Mouse (Mus musculus): Measurements from ENCODE around the gene Snx9.
A peak's percentile ranks its signal among the peaks of the same experiment; 100 is the strongest.

Snx9 gene

DNA sequence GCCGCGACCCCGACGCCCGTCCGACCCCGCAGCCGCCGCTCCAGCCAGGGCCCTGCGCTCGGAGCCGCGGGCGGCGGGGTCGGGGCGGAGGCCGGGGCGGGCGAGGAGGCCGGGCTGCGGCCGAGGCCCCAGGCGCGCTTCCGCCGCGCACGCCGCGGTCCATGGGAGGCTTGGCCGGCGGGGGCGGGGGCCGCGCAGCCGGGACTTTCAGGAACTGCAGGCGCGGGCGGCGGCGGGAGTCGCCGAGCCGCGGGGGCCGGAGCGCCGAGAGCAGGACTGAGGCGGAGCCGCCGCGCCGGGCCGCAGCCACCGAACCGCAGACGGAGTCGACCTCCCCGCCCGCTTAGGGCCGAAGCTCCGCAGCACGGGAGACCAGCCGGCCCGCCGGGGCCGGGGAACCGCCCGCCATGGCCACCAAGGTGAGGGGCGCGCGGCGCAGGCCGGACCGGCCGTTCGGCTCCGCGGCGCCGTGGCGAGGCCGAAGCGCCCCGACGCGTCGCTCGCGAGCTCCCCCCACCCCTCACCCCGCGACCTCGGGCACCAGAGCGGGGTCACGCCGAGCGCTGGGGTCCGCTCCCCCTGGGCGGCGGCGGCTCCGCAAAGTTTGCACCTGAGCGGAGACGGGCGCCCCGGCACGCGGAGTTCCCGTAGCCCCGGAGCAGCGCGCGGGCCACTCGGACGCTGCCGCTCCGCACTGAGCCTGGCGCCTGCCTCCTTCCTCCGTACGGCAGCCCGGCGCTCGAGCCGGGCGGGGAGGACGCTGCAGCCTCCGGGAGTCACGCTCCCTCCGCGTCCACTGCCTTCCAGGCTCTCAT, at the start of gene Snx9:
Gene Snx9, plus strand, starts transcription at position 202 of the 815 bp plus-strand sequence.
- peak; percentile 63 for DNase-seq (ENCODE audit: low read depth, low spot score)

DNA sequence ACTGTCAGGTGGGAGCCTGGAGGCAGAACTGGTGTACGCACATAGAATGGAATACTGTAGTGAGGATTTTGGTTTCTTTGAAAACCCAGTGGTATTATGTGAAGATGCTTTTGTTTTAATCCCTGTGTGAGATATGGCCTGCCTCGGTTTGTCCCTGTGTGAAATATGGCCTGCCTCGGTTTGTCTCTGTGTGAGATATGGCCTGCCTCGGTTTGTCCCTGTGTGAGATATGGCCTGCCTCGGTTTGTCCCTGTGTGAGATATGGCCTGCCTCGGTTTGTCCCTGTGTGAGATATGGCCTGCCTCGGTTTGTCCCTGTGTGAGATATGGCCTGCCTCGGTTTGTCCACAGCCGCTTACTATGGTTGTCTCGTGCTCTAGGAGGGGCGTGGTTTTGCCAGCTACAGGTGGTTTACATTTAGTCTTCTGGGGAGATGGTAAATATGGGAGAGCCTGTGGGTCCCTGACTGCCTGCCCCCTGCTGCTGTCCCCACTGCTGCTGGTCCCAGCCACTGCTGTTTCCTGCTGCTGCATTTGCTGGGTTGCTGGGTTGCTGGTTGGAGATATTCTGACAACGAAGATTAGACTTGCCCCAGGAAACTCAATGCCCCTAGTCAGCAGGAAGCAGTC, 48.9 kb upstream of the Snx9 start:
- no peak for DNase-seq (ENCODE audit: low read depth, low spot score)

DNA sequence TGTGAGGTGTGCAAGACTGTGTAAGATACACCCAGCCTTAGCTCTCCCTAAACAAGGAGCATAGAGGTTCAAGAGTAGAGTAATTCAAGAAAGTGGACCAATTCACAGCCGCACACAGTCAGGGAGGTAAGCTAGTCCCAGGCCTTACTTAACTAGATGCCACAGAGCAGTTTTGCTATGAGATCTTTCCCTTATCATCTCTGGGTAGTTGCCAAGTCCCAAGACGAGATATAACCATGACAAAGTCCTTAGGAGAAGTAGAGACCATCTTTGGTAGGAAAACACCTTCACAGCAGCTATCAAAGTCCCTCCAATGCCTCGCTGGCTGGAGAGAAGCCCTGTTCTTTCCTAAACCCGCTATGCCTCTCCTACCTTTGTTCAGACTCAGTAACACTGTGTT, 47.5 kb upstream of the Snx9 start:
- no peak for DNase-seq (ENCODE audit: low read depth, low spot score)

DNA sequence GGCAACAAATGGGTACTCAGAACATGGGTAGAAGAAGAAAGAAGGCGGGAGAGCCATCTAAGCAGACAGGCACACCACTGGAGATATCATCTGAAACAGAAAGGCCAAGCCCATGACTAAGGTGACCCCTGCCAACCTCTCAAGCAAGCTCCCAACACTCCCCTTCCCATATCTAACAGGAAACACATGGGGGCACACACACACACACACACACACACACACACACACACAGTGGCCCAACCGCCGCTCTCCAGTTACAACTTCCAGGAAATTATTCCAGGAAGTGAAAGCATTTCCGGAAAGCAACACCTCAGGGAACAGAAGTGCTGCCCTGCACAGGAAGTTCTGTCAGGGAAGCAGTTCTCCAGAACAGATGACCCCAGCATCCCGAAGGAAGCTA, 46.9 kb upstream of the Snx9 start:
- no peak for DNase-seq (ENCODE audit: low read depth, low spot score)

- no peak for DNase-seq (ENCODE audit: low read depth, low spot score)
Measured at GRCm38 (mm10) chr17:5795369-5795768, 45.8 kb upstream of the Snx9 start.

DNA sequence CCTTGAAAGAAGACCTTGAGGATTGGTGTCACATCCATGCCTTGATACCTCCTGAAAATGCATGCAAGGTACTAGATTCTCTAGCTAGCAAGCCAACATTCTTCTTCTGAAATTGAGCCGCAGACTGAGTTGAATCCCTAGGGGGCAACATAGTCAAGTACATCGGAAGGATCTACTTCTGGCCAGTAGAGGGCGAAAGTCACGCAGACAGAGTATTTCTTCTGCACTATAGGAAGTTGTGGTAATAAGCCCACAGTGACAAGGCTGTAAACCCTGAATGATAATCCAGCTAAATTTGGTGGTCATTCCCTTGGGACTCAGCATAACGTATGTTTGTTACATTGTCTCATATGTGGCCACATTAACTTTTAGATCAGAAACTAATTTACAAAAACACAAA, 45.3 kb upstream of the Snx9 start:
- peak; percentile 91 for DNase-seq (ENCODE audit: low read depth, low spot score)

DNA sequence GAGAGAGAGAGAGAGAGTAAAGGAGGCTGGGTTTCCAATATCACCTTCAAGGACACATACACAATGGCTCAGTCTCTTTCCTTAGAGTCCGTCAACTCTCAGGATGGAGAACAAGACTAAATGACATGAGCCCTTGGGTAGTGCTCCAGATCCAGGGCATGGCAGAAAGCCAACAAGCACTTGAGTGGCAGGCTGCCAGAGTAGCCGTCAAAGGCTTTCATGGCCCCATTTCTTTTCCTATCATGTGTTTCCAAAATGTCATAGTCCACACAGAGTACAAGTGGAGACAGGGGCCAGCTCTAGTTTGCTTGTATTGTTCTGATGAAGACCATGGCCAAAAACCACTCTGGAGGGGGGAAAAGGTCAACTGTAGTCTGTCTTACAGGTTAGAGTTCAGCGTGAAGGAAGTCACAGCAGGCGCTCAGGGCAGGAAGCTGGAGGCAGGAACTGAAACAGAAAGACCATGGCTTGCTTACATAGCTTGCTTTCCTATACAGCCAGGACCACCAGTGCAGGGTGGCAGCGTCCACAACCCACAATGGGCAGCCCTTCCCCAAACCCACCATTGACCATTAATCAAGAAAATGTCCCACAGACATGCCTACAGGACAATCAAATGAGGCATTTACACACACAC, 43.9 kb upstream of the Snx9 start:
- no peak for DNase-seq (ENCODE audit: low read depth, low spot score)

GRCm38 (mm10) chr17:5798221-5798801, 42.8 kb upstream of the Snx9 start:
- DNase-seq (ENCODE audit: low read depth, low spot score): no peak

GRCm38 (mm10) chr17:5798900-5799299, 42.2 kb upstream of the Snx9 start:
- no peak for DNase-seq (ENCODE audit: low read depth, low spot score)

GRCm38 (mm10) chr17:5799396-5800021, 41.6 kb upstream of the Snx9 start:
- no peak for DNase-seq (ENCODE audit: low read depth, low spot score)

GRCm38 (mm10) chr17:5800254-5800653, 40.9 kb upstream of the Snx9 start:
- no peak for DNase-seq (ENCODE audit: low read depth, low spot score)

DNA sequence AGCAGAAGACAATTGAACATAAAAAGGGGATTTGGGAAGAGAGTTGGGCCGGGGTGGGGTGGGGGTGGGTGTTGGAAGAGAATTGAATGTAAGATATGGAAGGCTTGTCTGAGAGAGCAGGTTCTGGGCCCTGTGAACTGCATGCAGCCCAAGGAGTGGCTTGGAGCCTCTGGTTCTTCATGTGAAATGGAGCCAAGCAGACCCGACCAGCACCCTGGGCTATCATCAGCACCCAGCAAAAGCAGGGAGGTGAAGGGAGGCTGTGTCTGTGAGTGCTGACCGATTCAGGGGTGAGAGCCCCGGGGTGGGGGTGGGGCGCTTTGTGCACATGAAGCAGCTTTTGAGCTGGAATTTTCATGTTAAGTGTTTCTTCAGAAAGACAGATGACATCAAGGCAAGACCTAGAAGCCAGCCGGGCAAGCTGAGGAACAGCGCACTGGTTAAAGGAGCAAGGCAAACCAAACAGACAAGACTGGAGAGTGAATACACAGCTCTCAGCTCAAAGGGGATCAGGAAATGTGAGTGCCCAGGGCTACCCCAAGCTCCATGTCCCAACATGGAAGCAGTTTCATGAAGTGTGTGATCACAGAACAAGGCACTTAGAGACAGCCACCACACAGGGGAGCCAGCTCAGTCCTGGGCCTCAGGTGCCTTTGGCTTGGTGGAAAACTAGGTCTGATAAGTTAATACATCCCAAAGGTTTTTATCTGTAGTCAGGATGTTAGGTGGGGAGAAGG, 40.1 kb upstream of the Snx9 start:
- DNase-seq (ENCODE audit: low read depth, low spot score): no peak

DNA sequence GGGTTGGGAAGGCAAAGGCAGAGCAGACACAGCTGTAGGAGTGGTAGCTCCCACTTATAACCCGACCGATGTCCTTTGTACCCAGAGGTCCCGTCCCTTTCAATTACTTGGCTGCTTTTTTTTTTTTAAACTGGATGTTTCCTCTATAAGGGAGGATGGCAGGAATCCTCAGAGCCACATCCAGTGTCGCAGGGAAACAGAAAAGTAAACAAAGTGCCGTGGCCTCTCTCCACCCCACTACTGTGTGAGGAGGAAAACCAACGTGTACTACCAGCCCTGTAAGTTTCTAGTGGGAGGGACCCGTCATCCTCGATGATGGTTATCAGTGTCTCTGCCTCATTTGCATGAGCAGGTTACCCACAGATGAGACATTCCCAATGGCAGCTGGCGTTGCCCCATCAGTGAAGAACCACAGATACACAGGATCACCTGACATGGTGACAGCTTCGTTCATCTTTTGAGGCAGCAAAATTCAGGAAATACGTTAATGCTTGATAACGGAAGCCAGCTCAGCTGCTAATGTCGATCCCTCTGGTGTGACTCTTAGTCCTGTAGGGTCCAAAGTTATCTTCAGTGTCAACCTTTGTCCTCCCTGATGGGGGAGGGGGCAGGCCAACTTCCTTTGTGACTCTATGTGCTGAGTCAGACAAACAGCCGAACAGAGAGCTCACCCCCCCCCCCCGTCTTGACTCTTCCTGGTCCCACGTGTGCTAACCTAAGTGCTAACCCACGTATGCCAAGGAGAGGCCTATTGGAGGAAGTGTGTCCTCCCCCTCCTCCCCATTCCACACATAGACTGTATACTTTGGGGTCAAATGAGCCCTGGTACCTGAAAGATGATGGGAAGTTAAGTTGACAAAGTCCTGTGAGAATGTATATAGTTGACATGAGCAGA, 39.1 kb upstream of the Snx9 start:
- no peak for DNase-seq (ENCODE audit: low read depth, low spot score)

- no peak for DNase-seq (ENCODE audit: low read depth, low spot score)
Measured at GRCm38 (mm10) chr17:5802656-5802955, 38.5 kb upstream of the Snx9 start.

GRCm38 (mm10) chr17:5803229-5804012, 37.7 kb upstream of the Snx9 start:
- no peak for DNase-seq (ENCODE audit: low read depth, low spot score)

DNA sequence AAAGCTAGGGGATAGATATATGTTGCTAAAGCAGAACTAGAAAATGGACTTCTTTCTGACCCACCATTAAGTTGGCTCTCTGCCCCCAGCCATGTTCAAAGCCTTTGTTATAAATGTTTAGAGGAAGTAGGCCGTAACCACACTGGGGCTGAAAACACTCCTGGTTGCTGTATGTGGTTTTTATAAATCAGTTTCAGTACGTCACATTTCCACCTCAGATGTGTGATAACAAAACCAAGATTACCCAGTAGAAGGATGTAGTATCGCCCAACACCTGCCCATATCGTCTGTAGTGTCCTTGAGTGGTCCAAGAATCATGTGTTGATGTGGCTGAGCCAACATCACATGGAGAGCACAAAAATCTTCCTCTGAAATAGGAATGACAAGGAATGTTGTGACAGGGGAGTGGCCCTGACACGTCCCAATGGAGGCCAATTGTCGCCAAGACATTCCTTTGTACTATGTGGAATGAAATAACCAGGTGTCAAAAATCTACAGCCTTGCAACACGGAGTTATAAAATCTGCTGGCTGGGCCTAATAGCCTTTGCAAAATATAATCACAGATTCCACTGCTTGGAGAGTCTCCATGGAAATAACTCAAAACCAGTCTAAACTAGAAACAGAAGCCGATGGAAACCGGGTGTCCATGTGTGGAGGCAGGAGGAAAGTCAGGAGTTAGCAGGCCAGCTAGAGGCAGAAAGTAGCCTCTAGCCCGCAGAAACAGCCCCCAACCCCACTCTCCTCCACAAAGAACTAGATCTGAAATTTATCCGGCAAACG, 36.6 kb upstream of the Snx9 start:
- DNase-seq (ENCODE audit: low read depth, low spot score): no peak

- DNase-seq (ENCODE audit: low read depth, low spot score): no peak
Measured at GRCm38 (mm10) chr17:5805151-5805834, 35.8 kb upstream of the Snx9 start.

DNA sequence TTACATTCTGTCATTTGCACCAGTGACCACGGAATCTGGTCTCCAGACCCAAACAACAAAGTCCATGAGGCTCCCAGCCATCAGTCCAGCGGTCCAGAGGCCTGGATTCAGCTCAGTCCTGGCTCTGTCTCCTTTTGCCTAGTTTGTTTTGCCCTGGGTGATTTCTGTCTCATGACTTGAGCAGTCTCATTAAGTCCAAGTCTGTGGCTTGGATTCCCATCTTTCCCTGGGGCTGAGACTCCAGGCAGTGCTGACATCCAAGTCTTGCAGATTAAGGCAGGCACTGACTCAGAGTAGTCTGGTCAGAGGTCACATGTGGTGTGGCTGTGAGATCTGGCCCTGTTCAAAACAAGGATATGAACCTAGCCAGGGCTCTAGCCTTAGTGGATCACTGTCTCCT, 35.2 kb upstream of the Snx9 start:
- DNase-seq (ENCODE audit: low read depth, low spot score): no peak
